ENCODE assay signal across 21 mouse cellular contexts in the genomic region with DNA sequence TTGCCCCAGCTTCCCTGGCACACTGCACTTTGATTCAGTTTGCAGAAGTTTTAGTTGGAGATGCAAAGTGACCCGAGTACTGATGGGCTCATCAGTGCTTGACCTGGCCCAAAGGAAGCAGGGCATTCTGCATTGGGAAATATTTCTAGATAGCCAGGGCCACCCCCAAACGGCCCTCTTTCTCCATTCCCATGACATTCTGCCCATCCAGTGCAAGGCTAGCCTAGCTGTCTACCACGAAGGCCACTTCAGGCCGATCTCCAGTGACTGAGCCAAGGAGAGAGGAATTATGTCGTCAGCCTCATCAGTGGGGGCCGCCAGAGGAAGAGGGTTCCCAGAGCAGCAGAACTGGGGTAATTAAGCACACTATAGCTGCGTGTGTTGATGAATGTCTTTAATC. TPM values are rescaled to one million over a fixed set of nuclear protein-coding genes. Genes with fewer than 3 reads are reported as not detected.
DNase-seq lines count a peak whose midpoint lies in the region; ATAC-seq and TF ChIP-seq lines count a peak whose summit lies in the region.
"Had no signal": no experiment of that assay in that cellular context is flagged by ENCODE, and none has a peak within 500 bp of the region (broad histone marks: within the 10 kb centered on the region; RNA-seq: fewer than 3 reads in every experiment).

No protein-coding gene starts in this region.

- H3K27ac ChIP-seq in kidney, adult 2 months (ENCODE audit: insufficient read depth, low read depth, low read length): peak overlapping the region; percentile 79; the same call in 1 of the 2 replicates
- H3K27ac ChIP-seq in ES-E14 (ENCODE audit: insufficient read depth, low read depth, low read length, poor library complexity, severe bottlenecking): peak overlapping the region; percentile 9; the same call in 1 of the 2 replicates
- H3K27ac ChIP-seq in intestine, embryonic 16.5 days (ENCODE audit: low read length): no peak overlapping the region
- H3K27ac ChIP-seq: heart, embryonic 13.5 days; hindbrain, embryonic 14.5 days; left cerebral cortex, adult 2 months; limb, embryonic 12.5 days; liver, embryonic 15.5 days; midbrain, embryonic 12.5 days had no signal

- peaks cover 7% of the 10 kb centered on the region; the same call in 1 of the 2 replicates for H3K4me1 ChIP-seq in kidney, adult 2 months (ENCODE audit: control insufficient read depth, insufficient read depth, low read length)
- peaks cover 4 to 6% of the 10 kb centered on the region in 2 experiments; a peak in 2 of 4 replicates for H3K4me1 ChIP-seq in ES-E14 (ENCODE audit: control insufficient read depth in 2 of 2, insufficient read depth in 2 of 2, low read length in 2 of 2, poor library complexity in 1 of 2)
- 0 out of 2 replicates have a peak, but pooled peaks cover 3% of the 10 kb centered on the region for H3K4me1 ChIP-seq in intestine, embryonic 16.5 days (ENCODE audit: control insufficient read depth, insufficient read depth, low read length)
- H3K4me1 ChIP-seq: limb, embryonic 12.5 days; midbrain, embryonic 12.5 days had no signal

- ATAC-seq in intestine, embryonic 16.5 days: no peak
- ATAC-seq: forebrain, embryonic 16.5 days; Patski had no signal

- no peaks in the 10 kb centered on the region for H3K27me3 ChIP-seq in kidney, adult 2 months (replicated peaks; ENCODE audit: control insufficient read depth, insufficient read depth, low read length)
- no peaks in the 10 kb centered on the region for H3K27me3 ChIP-seq in intestine, embryonic 16.5 days (replicated peaks; ENCODE audit: control insufficient read depth, insufficient read depth, low read length)
- H3K27me3 ChIP-seq: heart, embryonic 13.5 days; liver, embryonic 15.5 days; midbrain, embryonic 12.5 days; Patski had no signal

- H3K4me2 ChIP-seq in intestine, embryonic 16.5 days (ENCODE audit: low read depth, low read length): peak overlapping the region; percentile 26; the same call in 1 of the 2 replicates
- H3K4me2 ChIP-seq: heart, embryonic 13.5 days; hindbrain, embryonic 14.5 days; limb, embryonic 12.5 days; liver, embryonic 15.5 days; lung, embryonic 14.5 days; midbrain, embryonic 12.5 days had no signal

- no peak for TF ChIP-seq POLR2A in kidney, adult 2 months (IDR thresholded peaks at IDR 0.05; ENCODE audit: low read depth, low read length)

- DNase-seq in kidney, adult 2 months: no peak
- no peak for DNase-seq in kidney, adult 8-10 months
- no peak for DNase-seq in ES-E14 (ENCODE audit: low read depth, low spot score)
- peak; percentile 63 for DNase-seq in adrenal gland, postnatal 10 days
- DNase-seq in retina, postnatal 1 day: no peak
- DNase-seq in layer of hippocampus, postnatal 14 days (ENCODE audit: low spot score in 2 of 2): no peak
- DNase-seq: cerebellum, adult 11-12 months; cerebellum, adult 9-11 months; heart, postnatal 10 days; lung, embryonic 14.5 days; thymus, postnatal 4 days had no signal

- H3K9me3 ChIP-seq in ES-E14 (ENCODE audit: control insufficient read depth, insufficient read depth, low read depth, low read length): no peaks in the 10 kb centered on the region
- H3K9me3 ChIP-seq in intestine, embryonic 16.5 days (ENCODE audit: control insufficient read depth, low read length): no peaks in the 10 kb centered on the region
- H3K9me3 ChIP-seq: heart, embryonic 13.5 days; limb, embryonic 12.5 days; liver, embryonic 15.5 days; midbrain, embryonic 12.5 days had no signal

- H3K9ac ChIP-seq in ES-E14 (ENCODE audit: insufficient read depth, low read depth, low read length, poor library complexity, severe bottlenecking): no peak overlapping the region
- H3K9ac ChIP-seq in intestine, embryonic 16.5 days (ENCODE audit: low read depth, low read length): no peak overlapping the region
- H3K9ac ChIP-seq: heart, embryonic 13.5 days; hindbrain, embryonic 14.5 days; limb, embryonic 12.5 days; liver, embryonic 15.5 days; lung, embryonic 14.5 days; midbrain, embryonic 12.5 days had no signal

- H3K4me3 ChIP-seq in kidney, adult 2 months (ENCODE audit: insufficient read depth, low read depth, low read length): peak overlapping the region; percentile 44
- no peak overlapping the region for H3K4me3 ChIP-seq in ES-E14 (ENCODE audit: insufficient read depth in 1 of 2, low read depth in 1 of 2, low read length in 2 of 2, poor library complexity in 1 of 2, severe bottlenecking in 1 of 2)
- H3K4me3 ChIP-seq in intestine, embryonic 16.5 days (ENCODE audit: low read length): peak overlapping the region; percentile 40
- H3K4me3 ChIP-seq: erythroblast, embryonic 14.5 days; heart, embryonic 13.5 days; left cerebral cortex, adult 2 months; limb, embryonic 12.5 days; liver, embryonic 15.5 days; midbrain, embryonic 12.5 days had no signal

- in situ Hi-C loops in ES-E14 (cut with MboI; ENCODE audit: low sequenced_read_pairs in 2 of 2, unreplicated experiment in 2 of 2): loop anchor here (10.0 to 25.0 kb wide), 2 partner anchors 89 to 257 kb away; no protein-coding TSS in a partner anchor

- WGBS in kidney, adult 2 months: 50% methylated on average over 7 of the region's 7 CpGs
- WGBS in intestine, embryonic 16.5 days: 54% methylated on average over 7 of the region's 7 CpGs

- no peak for TF ChIP-seq CTCF in kidney, adult 2 months (conservative IDR thresholded peaks at IDR 0.05; ENCODE audit: insufficient read depth, insufficient read length, low read depth, low read length)

- H3K36me3 ChIP-seq in kidney, adult 2 months (ENCODE audit: control insufficient read depth, insufficient read depth, low read length): no peaks in the 10 kb centered on the region
- no peaks in the 10 kb centered on the region for H3K36me3 ChIP-seq in ES-E14 (ENCODE audit: control insufficient read depth, insufficient read depth, low read length, poor library complexity, severe bottlenecking)
- H3K36me3 ChIP-seq in intestine, embryonic 16.5 days (ENCODE audit: control insufficient read depth, insufficient read depth, low read length): no peaks in the 10 kb centered on the region
- H3K36me3 ChIP-seq: heart, embryonic 13.5 days; limb, embryonic 12.5 days; liver, embryonic 15.5 days; midbrain, embryonic 12.5 days had no signal

TF ChIP-seq in ES-E14, 5 proteins besides CTCF, POLR2A, EP300 and RAD21:
- no peak for TF ChIP-seq ZNF384 (IDR thresholded peaks at IDR 0.05; ENCODE audit: low read depth, low read length)
- no peak for TF ChIP-seq ZC3H11A (IDR thresholded peaks at IDR 0.05; ENCODE audit: borderline replicate concordance, low read depth, low read length)
- no peak for TF ChIP-seq MAFK (IDR thresholded peaks at IDR 0.05; ENCODE audit: insufficient read depth, low read depth, low read length)
- no peak for TF ChIP-seq HCFC1 (IDR thresholded peaks at IDR 0.05; ENCODE audit: borderline replicate concordance, insufficient read depth, low read length)
- no peak for TF ChIP-seq CHD2 (IDR thresholded peaks at IDR 0.05; ENCODE audit: low read depth, low read length)

RNA-seq across cellular contexts. Expression of a gene that starts 1.1 kb away (rescaled TPM):
- 92.3 and 100 TPM in 2 replicates for polyA plus RNA-seq in kidney, adult 2 months (2012; rRNA removed)
- 34.6 and 45.6 TPM in 2 replicates for total RNA-seq in ES-E14 (2012; rRNA removed)
- 10 to 100 TPM; 80.0 to 89.0 TPM for total RNA-seq in adrenal gland, postnatal 10 days (2021)
- 23.4 and 30.9 TPM in 2 replicates for polyA plus RNA-seq in intestine, embryonic 16.5 days (2015; fragmentation: Nextera tagmentation; extraction: Ambion mirVana)
- total RNA-seq in layer of hippocampus, postnatal 14 days (2021): 10 to 100 TPM; 59.0 to 60.2 TPM

Comparison
In these comparisons a context has a peak if more than half of its experiments do, and no peak if none do; other contexts are left out.
1. H3K4me3 ChIP-seq: peak in kidney, adult 2 months (single experiment) and intestine, embryonic 16.5 days (single experiment); none in ES-E14 (0 of 2).